Mouse (Mus musculus): ENCODE measurements at regions not wholly inside any gene's neighbourhood (a gene's known extent, or its start where the extent isn't known, plus 50 kb on each side); places are given as distances from the start of the nearest gene placed in this dataset.

DNA sequence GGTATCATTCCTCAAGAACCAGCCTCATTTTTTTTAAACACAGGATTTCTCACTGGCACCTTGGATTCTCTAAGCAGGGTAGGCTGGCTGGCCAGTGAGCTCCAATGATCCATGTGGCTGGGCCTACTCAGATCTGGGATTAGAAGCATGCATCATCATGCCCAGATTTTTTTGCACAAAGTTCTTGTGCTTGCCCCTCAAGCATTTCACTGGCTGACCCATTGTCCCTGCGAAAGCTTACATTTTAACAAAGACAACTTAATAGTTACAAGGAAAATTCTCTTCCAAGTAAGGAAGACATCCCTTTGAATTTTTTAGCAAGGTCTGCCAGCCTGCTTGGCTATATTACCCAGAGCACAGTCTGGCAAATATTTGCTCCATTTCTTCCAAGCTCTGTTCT, 177.4 kb upstream of the Ddx18 start:
- no peaks in the 10 kb centered on the region for H3K9me3 ChIP-seq
- H3K27me3 ChIP-seq (ENCODE audit: poor library complexity, severe bottlenecking), result no peaks in the 10 kb centered on the region
- WGBS, result 100% methylated on average over 1 of the region's 1 CpGs
- no peaks in the 10 kb centered on the region for H3K36me3 ChIP-seq (replicated peaks)
- no peak overlapping the region for H3K4me3 ChIP-seq
- H3K27ac ChIP-seq, result no peak overlapping the region
- DNase-seq (ENCODE audit: extremely low spot score, low spot score), result no peak
- H3K4me1 ChIP-seq, result no peaks in the 10 kb centered on the region

DNA sequence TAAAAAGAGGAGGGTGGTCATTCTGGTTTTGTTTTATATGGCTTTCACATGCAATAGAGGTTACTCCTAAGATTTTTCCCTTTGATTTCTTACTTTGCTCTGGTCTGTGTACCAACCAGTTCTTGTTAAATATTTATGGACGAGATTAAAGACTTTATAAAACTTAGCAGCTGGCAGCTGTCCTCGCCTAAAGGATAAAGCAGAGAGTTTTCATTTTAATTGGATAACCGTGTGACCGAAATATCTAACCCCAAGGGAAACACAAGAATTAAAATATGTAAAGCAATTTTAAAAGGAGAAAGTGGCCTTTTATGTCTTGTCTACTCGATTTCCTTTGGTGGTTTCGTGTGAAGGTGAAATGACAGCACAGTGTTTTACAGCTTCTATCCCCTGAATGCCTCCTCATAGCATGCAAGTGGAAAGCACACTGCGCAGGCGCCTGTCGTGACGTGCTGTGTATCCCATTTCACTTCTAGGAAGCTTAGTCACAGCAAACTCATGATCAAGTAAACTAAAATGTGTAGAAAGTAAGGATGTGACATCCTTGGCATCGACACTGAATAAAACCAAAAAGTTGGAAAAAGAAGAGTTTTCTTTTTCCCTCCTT, 167.4 kb upstream of the Ddx18 start:
- Histone ChIP-seq H3K4me1 (no peaks in the 10 kb centered on the region), H3K4me3 (no peak overlapping the region), H3K27me3 (ENCODE audit: poor library complexity, severe bottlenecking) (no peaks in the 10 kb centered on the region), H3K27ac (no peak overlapping the region), H3K9me3 (no peaks in the 10 kb centered on the region), H3K36me3 (replicated peaks) (no peaks in the 10 kb centered on the region)
- WGBS, result 88% methylated on average over 11 of the region's 11 CpGs
- DNase-seq (ENCODE audit: extremely low spot score, low spot score), result no peak

DNA sequence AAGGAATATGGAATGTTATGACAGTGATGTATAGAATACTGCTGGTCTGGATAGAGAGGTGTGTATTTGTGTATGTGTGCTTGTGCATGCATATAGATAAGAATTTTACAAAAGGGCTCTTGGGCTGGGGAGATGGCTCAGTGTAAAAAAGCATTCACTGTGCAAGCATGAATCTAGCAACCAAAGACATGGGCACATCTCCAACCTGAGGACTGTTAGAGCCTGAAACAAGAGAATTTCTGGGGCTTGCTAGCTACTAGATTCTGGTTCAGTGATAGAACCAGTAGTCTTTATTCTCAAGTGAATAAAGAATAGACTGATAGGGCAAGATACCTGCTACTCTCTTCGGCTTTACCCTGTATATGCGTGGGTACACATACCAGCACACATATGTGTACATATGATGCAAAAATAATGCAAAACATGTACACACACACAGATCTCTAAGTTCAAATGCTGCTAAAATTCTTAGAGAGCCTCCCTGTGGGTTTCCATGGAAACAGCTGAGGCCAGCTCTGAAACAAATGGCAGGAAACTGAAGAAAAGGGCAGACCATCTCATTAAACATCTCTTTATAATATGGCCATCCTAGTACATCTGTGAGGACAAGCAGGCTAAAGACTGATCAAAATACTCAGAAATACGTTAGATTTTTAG, 166.8 kb upstream of the Ddx18 start:
- H3K27me3 ChIP-seq (ENCODE audit: poor library complexity, severe bottlenecking), result no peaks in the 10 kb centered on the region
- 88% methylated on average over 3 of the region's 3 CpGs for WGBS
- no peak overlapping the region for H3K4me3 ChIP-seq
- no peak overlapping the region for H3K27ac ChIP-seq
- H3K36me3 ChIP-seq (replicated peaks), result no peaks in the 10 kb centered on the region
- no peaks in the 10 kb centered on the region for H3K4me1 ChIP-seq
- no peak for DNase-seq (ENCODE audit: extremely low spot score, low spot score)
- H3K9me3 ChIP-seq, result no peaks in the 10 kb centered on the region

DNA sequence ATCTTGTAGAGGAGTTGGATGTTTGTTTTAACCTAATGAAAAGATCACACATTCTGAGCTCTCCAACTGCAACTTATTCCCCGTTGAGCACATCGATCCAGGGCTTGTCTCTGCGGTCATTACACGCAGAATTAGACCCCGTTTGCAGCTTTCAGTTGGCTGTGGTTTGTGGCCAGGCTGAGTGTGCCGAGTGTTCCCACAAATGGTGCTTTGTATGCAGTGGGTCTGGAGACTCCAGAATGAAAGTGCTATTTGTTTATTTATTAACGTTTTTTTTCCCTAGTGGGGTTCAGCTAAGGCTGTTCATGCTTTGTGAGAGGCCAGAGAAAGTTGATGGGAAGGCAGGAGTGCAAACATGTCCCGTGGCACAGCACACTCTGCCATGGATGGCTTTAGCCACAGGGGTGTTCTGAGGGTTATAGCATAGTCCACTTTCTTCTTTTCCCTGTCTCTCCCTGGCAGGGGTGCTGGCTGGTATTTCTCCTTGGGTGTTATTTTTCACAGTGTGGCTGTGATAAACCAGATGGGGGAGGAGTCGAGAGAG, 141.6 kb upstream of the Ddx18 start:
- Histone ChIP-seq H3K4me1 (no peaks in the 10 kb centered on the region), H3K4me3 (no peak overlapping the region), H3K27ac (no peak overlapping the region), H3K27me3 (ENCODE audit: poor library complexity, severe bottlenecking) (no peaks in the 10 kb centered on the region), H3K36me3 (replicated peaks) (no peaks in the 10 kb centered on the region), H3K9me3 (no peaks in the 10 kb centered on the region)
- DNase-seq (ENCODE audit: extremely low spot score, low spot score), result no peak
- WGBS, result 81% methylated on average over 9 of the region's 9 CpGs

DNA sequence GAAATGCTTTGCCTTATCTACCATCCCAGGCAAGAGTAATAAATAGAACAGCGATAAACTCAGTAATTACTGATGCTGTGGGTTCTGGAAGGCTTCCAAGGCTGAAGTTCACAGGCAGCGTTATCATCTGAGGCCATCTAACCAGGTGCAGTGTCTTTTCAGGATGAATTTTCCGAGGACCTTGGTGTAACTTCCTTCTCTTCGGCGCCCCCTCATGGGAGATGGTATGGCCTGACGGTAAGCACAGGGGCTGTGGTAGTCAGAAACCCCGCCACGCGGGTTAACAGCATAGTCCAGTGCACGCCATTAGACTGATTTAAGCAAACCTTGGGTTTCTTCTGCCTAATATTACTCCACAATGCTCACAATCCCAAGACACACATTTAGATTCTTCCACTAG, 140.5 kb upstream of the Ddx18 start:
- no peaks in the 10 kb centered on the region for H3K36me3 ChIP-seq (replicated peaks)
- H3K4me3 ChIP-seq, result no peak overlapping the region
- DNase-seq (ENCODE audit: extremely low spot score, low spot score), result no peak
- no peaks in the 10 kb centered on the region for H3K9me3 ChIP-seq
- H3K4me1 ChIP-seq, result no peaks in the 10 kb centered on the region
- no peak overlapping the region for H3K27ac ChIP-seq
- H3K27me3 ChIP-seq (ENCODE audit: poor library complexity, severe bottlenecking), result no peaks in the 10 kb centered on the region
- 75% methylated on average over 10 of the region's 10 CpGs for WGBS

DNA sequence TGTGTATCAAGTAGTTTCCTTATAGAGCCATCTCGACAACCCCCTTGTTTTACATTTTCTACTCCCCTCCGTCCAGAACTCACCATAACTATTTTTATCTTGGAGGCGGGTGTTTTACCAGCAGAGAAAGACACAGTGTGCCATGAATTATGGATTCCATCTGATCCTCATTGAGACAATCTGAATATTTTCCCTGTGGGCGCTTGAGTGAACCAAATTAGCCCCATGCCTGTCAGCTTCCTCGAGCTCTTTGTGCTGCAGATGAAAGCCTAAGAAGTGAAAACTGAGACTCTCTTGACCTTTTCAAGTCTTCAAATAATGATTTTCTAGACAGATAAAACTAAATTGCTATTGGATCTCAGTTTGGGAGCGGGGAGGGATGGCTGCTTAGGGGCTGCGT, 134.0 kb upstream of the Ddx18 start:
- DNase-seq (ENCODE audit: extremely low spot score, low spot score), result no peak

DNA sequence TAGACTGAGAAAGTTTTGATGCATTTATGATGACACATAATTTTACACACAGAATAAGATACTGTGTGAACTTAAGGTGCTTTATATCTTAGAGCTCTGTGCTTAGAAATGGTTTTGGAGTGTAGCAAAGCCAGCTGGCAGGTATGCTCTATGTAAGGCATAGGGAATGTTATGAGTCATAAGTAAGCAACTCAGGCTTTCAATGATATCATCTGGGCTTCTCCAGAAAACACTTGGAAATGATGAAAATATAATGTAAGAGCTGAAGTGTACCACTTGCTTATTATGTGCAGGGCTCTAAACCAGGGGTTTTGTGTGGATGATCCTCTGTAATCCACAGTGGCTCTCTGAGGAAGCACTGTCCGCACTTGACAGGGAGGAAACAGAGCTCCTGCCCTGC, 86.1 kb upstream of the Ddx18 start:
- no peaks in the 10 kb centered on the region for H3K9me3 ChIP-seq
- no peaks in the 10 kb centered on the region for H3K27me3 ChIP-seq (ENCODE audit: poor library complexity, severe bottlenecking)
- no peak for DNase-seq (ENCODE audit: extremely low spot score, low spot score)
- H3K4me3 ChIP-seq, result no peak overlapping the region
- H3K36me3 ChIP-seq (replicated peaks), result no peaks in the 10 kb centered on the region
- WGBS, result 89% methylated on average over 1 of the region's 1 CpGs
- H3K4me1 ChIP-seq, result no peaks in the 10 kb centered on the region
- H3K27ac ChIP-seq, result no peak overlapping the region

More for the DNA sequence above, 134.0 kb upstream of the Ddx18 start:
- 58% methylated on average over 7 of the region's 7 CpGs for WGBS
- Histone ChIP-seq H3K36me3 (replicated peaks) (no peaks in the 10 kb centered on the region), H3K27me3 (ENCODE audit: poor library complexity, severe bottlenecking) (no peaks in the 10 kb centered on the region), H3K4me1 (peaks cover 7% of the 10 kb centered on the region), H3K27ac (no peak overlapping the region), H3K4me3 (no peak overlapping the region), H3K9me3 (no peaks in the 10 kb centered on the region)

DNA sequence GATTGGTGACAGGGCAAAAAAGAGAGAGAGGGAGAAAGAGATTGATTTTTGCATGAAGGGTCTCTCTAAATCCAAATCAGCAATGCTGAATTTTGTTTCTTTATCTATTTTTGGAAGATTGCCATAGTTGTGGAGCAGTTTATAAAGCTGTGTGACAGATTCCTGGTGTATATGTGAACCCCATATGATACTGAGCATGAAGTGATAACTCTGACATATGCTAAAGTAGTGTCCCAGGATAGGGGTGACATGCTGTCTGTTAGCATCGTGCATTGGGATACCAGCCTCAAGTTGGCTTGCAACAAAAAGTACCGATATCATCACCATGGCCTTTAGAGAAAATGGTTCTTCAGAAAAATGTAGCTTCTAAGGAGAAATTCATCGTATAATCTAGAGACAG, 82.3 kb upstream of the Ddx18 start:
- WGBS, result 94% methylated on average over 3 of the region's 3 CpGs
- DNase-seq (ENCODE audit: extremely low spot score, low spot score), result no peak
- Histone ChIP-seq H3K9me3 (no peaks in the 10 kb centered on the region), H3K36me3 (replicated peaks) (no peaks in the 10 kb centered on the region), H3K4me3 (no peak overlapping the region), H3K4me1 (no peaks in the 10 kb centered on the region), H3K27me3 (ENCODE audit: poor library complexity, severe bottlenecking) (no peaks in the 10 kb centered on the region), H3K27ac (no peak overlapping the region)

DNA sequence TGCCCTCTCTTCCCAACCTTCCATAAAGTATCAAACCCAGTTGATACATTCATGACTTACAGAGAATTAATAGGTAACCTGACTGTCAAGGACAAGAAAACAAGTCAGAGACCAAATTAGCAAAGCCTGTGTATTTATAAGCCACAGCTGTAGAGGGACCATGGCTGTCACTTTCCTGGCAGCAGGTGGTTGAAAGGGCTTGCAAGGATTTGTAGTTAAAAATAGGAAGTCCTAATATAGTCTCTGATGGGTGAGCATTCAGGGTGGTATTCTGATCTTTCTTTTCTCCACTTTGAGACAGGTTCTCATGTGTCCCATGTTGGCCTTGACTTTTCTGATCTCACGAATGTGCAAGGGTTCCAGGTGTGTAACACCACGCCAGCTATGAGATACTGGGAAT, 63.7 kb upstream of the Ddx18 start:
- Histone ChIP-seq H3K36me3 (replicated peaks) (no peaks in the 10 kb centered on the region), H3K9me3 (no peaks in the 10 kb centered on the region), H3K4me3 (no peak overlapping the region), H3K27ac (no peak overlapping the region), H3K27me3 (ENCODE audit: poor library complexity, severe bottlenecking) (no peaks in the 10 kb centered on the region), H3K4me1 (0 out of 2 replicates have a peak, but pooled peaks cover 3% of the 10 kb centered on the region)
- 97% methylated on average over 2 of the region's 2 CpGs for WGBS
- no peak for DNase-seq (ENCODE audit: extremely low spot score, low spot score)

DNA sequence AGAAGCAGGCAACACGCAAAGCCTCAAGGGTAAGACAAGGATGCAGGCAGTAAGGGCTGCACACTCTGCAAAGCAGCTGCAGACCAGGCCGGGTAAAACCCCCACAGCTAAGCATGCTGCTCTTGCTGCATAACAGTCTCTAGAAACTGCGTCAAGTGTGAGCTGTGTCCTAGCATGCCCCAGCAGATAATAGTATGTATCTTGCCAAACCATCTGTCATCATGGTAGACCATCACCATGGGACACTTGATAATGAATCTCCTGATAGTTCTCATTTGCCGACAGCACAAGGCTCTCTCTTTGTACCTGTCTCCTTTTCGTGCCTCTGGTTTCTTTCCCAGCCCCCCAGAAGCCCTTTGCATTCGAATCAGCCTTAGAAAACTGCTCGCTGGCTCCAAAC, 52.5 kb upstream of the Ddx18 start:
- Histone ChIP-seq H3K36me3 (replicated peaks) (no peaks in the 10 kb centered on the region), H3K4me3 (no peak overlapping the region), H3K4me1 (no peaks in the 10 kb centered on the region), H3K9me3 (no peaks in the 10 kb centered on the region), H3K27me3 (ENCODE audit: poor library complexity, severe bottlenecking) (no peaks in the 10 kb centered on the region), H3K27ac (no peak overlapping the region)
- no peak for DNase-seq (ENCODE audit: extremely low spot score, low spot score)
- 80% methylated on average over 7 of the region's 7 CpGs for WGBS

DNA sequence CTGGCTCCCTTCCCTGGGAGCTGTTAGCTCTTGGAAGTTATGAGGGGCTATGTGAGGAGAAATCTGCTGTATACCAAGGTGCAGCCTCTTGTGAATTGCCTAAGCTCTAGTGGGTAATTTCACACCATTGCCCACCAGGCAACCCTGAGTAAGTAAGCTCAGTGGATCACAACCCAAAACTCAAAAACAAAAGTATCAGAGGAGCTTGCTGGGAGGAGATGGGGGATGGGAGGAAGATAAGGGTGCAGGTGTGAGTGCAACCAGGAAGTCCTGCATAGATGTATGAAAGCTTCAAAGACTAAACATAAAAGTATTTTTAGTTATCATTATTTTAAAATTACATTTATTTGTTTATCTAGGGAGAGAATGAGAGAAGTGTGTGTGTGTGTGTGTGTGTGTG, 50.8 kb upstream of the Ddx18 start:
- Histone ChIP-seq H3K27me3 (ENCODE audit: poor library complexity, severe bottlenecking) (no peaks in the 10 kb centered on the region), H3K27ac (no peak overlapping the region), H3K9me3 (no peaks in the 10 kb centered on the region), H3K4me3 (no peak overlapping the region), H3K4me1 (no peaks in the 10 kb centered on the region), H3K36me3 (replicated peaks) (no peaks in the 10 kb centered on the region)
- DNase-seq (ENCODE audit: extremely low spot score, low spot score), result no peak
